Mouse (Mus musculus) CD4-positive, CD25-positive, alpha-beta regulatory T cell, adult 4 months (primary cell): ENCODE data around the gene Numbl. TPM values are rescaled to one million over a fixed set of nuclear protein-coding genes. Genes with fewer than 3 reads are reported as not detected.

Experiments
- ATAC-seq: one replicate; pipeline ENCODE4 v1.8.0; 2017
- polyA plus RNA-seq, 2 experiments: library from polyadenylated mRNA; unstranded; fragments of 100-300 nt; shearing (Covaris generic); gene quantifications; one replicate each; pipeline ENCODE4 v1.2.1; 2017

Numbl gene
- polyA plus RNA-seq, 2 experiments from 2014 or later = 0.11 to 0.25 TPM

- ATAC-seq = no peak
These were observed 39.9 kb downstream of the Numbl start for GRCm38 (mm10) chr7:27298033-27298610.

GRCm38 (mm10) chr7:27298816-27299215 is 40.6 kb downstream of the Numbl start:
- no peak for ATAC-seq

DNA sequence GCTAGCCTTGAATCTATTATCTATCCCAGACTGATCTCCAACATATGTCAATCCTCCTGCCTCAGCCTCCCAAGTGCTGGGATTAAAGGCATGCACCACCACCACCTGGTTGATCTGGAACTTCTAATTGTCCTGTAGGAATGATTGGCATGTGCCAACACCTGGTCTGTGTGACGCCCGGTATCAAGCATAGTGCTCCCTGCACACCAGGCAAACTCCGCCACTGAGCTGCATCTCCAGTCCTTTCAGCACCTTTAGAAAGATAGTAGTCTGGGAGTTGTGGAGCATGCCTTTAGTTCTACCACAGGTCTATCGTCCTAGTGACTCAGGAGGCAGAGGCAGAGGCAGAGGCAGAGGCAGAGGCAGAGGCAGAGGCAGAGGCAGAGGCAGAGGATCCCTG is 42.1 kb downstream of the Numbl start:
- no peak for ATAC-seq

GRCm38 (mm10) chr7:27300801-27301200 is 42.6 kb downstream of the Numbl start:
- no peak for ATAC-seq

GRCm38 (mm10) chr7:27302172-27302571 is 43.9 kb downstream of the Numbl start:
- peak; percentile 43 for ATAC-seq

- ATAC-seq = no peak
These were observed 47.0 kb downstream of the Numbl start for GRCm38 (mm10) chr7:27305091-27305730.

DNA sequence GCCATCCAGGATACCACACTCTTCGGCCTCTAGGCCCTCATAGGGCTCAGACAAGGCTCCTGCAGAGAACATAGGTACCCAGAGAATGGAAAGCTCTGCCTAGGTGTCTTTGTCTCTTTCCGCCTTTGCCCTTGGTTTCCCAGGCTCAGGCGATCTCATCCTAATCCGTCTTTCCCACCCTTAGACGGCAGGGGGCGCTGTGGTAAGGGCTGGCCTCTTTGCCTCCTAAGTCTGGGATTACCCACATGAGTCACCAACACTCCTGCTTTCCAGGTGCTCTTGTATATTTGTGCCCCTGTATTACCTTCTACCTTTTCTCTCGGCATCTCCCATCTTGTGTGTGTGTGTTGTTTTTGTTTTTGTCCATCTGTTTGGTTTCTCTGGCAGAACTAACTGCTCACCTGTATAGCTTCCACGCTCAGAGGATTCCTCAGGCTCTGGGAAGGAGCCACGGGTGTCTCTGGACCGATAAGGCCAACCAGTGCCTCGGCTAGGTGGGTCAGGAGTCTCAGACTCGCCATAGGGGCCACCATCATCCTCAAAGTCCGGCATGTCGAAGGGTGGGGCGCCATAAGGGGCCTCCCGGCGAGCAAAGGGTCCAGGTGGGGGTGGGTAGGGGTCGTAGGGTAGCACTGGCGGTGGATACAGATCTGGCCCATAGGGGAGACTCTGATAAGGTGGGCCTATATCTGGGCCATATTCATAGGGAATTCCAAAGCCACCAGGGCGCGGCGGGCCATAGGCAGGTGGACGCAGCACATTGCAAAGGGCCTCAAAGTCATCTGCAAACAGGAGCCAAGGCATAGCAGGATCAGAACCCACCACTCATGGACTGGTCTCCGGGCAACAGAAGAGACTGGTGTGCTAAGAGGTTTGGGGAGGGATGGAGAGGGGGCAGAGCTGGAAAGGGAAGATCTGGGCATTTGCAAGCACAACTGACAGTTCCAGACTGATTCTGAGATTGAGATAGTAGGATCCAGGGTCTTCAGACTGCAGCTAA is 48.2 kb downstream of the Numbl start:
- no peak for ATAC-seq

DNA sequence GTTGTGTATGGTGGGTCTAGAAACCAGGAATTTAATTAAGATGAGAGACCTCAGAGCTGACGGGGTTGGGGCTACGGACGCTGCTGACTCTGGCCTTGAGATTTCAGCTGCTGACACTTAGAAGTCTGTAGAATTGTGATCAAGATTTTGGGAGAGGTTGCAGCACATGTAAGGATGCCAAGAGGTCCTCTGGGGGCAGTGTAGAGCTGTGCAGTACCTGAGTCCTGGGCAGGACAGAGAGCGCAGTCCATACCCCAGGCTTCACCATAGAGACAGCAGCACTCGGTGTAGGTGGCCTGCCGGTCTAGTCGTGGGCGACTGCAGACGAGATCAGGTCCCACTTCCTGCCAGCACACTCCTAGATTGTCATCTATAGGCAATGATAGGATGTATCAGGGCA is 49.3 kb downstream of the Numbl start:
- ATAC-seq = no peak

- no peak for ATAC-seq
These were observed 50.8 kb downstream of the Numbl start for GRCm38 (mm10) chr7:27308821-27309549.

DNA sequence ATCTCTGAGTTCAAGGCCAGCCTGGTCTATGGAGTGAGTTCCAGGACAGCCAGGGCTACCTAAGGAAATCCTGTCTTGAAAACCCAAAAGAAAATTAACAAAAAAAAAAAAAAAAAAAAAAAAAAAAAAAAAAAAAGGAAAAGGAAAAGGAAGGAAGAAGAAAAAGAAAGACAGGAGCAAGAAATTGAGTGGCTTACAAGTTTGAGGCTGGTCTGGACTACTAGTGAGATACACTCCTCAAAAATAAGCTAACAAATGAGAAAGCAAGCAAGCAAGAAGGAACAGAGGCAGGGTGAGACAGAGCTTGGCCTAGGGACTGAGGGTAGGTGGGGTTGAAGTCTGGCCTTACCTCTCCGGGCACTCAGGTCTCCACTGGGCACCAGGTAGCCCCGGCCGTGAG is 51.6 kb downstream of the Numbl start:
- no peak for ATAC-seq

GRCm38 (mm10) chr7:27310306-27310705 is 52.1 kb downstream of the Numbl start:
- no peak for ATAC-seq

DNA sequence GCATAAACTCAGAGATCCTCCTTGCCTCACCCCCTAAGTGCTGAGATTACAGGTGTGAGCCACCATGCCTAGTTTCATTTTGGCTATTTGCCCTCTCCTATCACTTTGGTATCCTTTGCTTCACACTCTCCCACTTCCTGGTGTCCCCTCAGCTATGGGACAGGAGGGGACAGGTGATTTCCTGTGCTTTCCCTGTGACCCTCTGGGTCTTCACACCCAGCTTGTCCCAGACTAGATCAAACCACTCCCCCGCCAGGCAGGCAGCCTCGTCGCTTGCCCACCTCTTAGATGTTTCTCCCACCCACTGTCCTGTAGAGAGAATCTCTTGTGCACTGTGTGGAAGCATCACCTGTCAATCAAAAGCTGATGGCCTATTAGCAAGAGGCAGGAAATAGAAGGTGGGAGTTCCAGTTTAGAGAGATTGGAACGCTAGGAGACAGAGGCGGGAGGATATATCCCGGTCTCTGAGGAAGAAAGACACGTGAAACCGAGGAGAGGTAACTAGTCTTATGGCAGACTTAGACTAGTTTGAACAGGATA is 52.8 kb downstream of the Numbl start:
- no peak for ATAC-seq

- no peak for ATAC-seq
These were observed 53.5 kb downstream of the Numbl start for GRCm38 (mm10) chr7:27311651-27312284.

DNA sequence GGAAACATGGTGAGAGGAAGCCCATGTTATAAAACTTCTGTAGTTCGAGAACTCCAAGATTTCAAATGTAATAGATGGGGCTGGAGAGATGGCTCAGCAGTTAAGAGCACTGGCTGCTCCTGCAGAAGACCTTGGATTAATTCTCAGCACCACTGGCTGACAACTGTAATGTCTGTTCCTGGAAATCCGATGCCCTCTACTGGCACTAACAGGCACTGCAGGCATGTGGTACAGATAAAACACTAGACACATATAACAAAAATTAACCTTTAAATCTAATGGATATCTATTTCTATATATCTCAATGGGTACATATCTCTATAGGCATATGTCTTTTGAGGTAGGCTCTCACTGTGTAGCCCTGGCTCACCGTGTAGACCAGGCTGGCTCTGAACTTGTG is 56.2 kb downstream of the Numbl start:
- no peak for ATAC-seq

GRCm38 (mm10) chr7:27315958-27316357 is 57.7 kb downstream of the Numbl start:
- ATAC-seq = no peak

DNA sequence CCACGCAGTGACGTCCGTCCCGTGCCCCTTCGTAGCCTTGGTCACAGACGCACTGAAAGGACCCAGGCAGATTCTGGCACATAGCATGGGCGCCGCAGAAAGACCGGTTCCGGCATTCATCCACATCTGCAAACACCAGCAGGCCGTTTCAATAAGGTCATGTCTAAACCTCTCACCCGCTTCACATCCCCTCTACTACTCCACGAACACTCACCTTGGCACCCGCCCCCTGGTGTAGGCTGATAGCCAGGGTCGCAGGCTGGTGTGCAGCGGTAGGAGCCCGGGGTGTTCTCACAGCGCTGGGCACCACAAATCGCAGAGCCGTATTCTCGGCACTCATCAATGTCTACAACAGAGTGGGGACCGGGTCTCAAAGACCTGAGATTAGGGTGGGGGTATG is 61.2 kb downstream of the Numbl start:
- ATAC-seq = no peak

GRCm38 (mm10) chr7:27322291-27322690 is 64.1 kb downstream of the Numbl start:
- no peak for ATAC-seq

DNA sequence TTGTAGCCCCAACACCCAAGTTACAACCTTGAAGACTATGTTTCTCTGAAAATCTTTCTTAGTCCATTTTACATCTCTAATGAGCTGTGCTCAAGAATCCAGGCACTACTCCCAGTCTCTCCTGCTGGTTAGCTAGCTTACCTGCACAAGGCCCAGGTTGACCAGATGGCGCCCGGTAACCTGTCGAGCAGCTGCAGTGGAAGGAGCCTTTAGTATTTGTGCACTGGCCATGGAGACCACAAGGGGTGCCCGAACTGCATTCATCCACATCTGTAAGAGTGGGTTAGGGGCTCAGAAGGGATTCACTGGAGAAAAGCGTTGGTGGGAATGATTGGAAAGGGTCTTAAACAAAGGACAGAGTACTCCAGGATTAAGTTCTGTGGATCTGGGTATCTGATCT is 64.8 kb downstream of the Numbl start:
- no peak for ATAC-seq

- no peak for ATAC-seq
These were observed 65.9 kb downstream of the Numbl start for GRCm38 (mm10) chr7:27324161-27324560.

GRCm38 (mm10) chr7:27324928-27325327 is 66.7 kb downstream of the Numbl start:
- ATAC-seq = no peak

GRCm38 (mm10) chr7:27325697-27326096 is 67.5 kb downstream of the Numbl start:
- no peak for ATAC-seq
